Mouse (Mus musculus) gastrocnemius, postnatal 14 days (tissue): Measurements from ENCODE around the gene Ephb3. TPM values are rescaled to one million over a fixed set of nuclear protein-coding genes. Genes with fewer than 3 reads are reported as not detected.

Source experiments
- DNase-seq: peaks from one replicate; pipeline ENCODE4 v3.0.0; 2021; ENCODE audit warnings: mixed read lengths
- intact Hi-C: fragments of 180-260 bp; cut with DNase I; formaldehyde crosslinking; loops from one replicate; pipeline ENCODE4 v1.15.1; 2025; ENCODE audit warnings: low total_unique reads
- total RNA-seq, 2 experiments: library from RNA; stranded (reverse); gene quantifications; 2 replicates each; pipeline ENCODE4 v1.2.3; 2021

The Ephb3 gene
- total RNA-seq, 2 experiments from 2014 or later = 2.9 to 4.8 TPM

- intact Hi-C loops = loop anchor here (5.0 kb wide), 2 partner anchors 34 to 96 kb away; no protein-coding TSS in a partner anchor
- no peak for DNase-seq
Observed at GRCm38 (mm10) chr16:21241030-21241429, 36.5 kb downstream of the Ephb3 start.

GRCm38 (mm10) chr16:21242946-21243345 is 38.4 kb downstream of the Ephb3 start:
- intact Hi-C loops = loop anchor here (5.0 kb wide), 2 partner anchors 36 to 94 kb away; no protein-coding TSS in a partner anchor
- DNase-seq = no peak

- DNase-seq = no peak
- intact Hi-C loops = loop anchor here (5.0 kb wide), 2 partner anchors 38 to 92 kb away; no protein-coding TSS in a partner anchor
Observed at GRCm38 (mm10) chr16:21244803-21245202, 40.2 kb downstream of the Ephb3 start.

- no peak for DNase-seq
- intact Hi-C loops = no loop called here
Observed at GRCm38 (mm10) chr16:21245387-21245786, 40.8 kb downstream of the Ephb3 start.

- peak; percentile 88 for DNase-seq
- intact Hi-C loops = no loop called here
Observed at GRCm38 (mm10) chr16:21245931-21246390, 41.4 kb downstream of the Ephb3 start.

GRCm38 (mm10) chr16:21246391-21247036 is 42.0 kb downstream of the Ephb3 start:
- peak; percentile 50 for DNase-seq
- intact Hi-C loops = no loop called here

- intact Hi-C loops = no loop called here
Observed at GRCm38 (mm10) chr16:21247037-21247432, 42.5 kb downstream of the Ephb3 start.

GRCm38 (mm10) chr16:21247871-21248712 is 43.5 kb downstream of the Ephb3 start:
- intact Hi-C loops = no loop called here
- peak; percentile 72 for DNase-seq

More at GRCm38 (mm10) chr16:21247037-21247432, 42.5 kb downstream of the Ephb3 start:
- DNase-seq = no peak

- intact Hi-C loops = no loop called here
- no peak for DNase-seq
Observed at GRCm38 (mm10) chr16:21248713-21249531, 44.4 kb downstream of the Ephb3 start.

- no peak for DNase-seq
- intact Hi-C loops = no loop called here
Observed at GRCm38 (mm10) chr16:21252401-21252955, 47.9 kb downstream of the Ephb3 start.

- no peak for DNase-seq
- intact Hi-C loops = no loop called here
Observed at GRCm38 (mm10) chr16:21255574-21256304, 51.2 kb downstream of the Ephb3 start.

GRCm38 (mm10) chr16:21256514-21257305 is 52.2 kb downstream of the Ephb3 start:
- DNase-seq = no peak
- intact Hi-C loops = no loop called here

- no peak for DNase-seq
- intact Hi-C loops = no loop called here
Observed at GRCm38 (mm10) chr16:21265417-21265816, 60.9 kb downstream of the Ephb3 start.

- no peak for DNase-seq
- intact Hi-C loops = no loop called here
Observed at GRCm38 (mm10) chr16:21269775-21270174, 65.2 kb downstream of the Ephb3 start.

- intact Hi-C loops = no loop called here
- DNase-seq = no peak
Observed at GRCm38 (mm10) chr16:21271773-21272247, 67.3 kb downstream of the Ephb3 start.

- intact Hi-C loops = no loop called here
- DNase-seq = no peak
Observed at GRCm38 (mm10) chr16:21272748-21273147, 68.2 kb downstream of the Ephb3 start.
